Mouse (Mus musculus) heart, embryonic 13.5 days (tissue): ENCODE results near the gene Obp2b. TPM values are rescaled to one million over a fixed set of nuclear protein-coding genes. Genes with fewer than 3 reads are reported as not detected.
A peak's percentile ranks its signal among the peaks of the same experiment; 100 is the strongest.
"Not testable (repeated sequence)": the region's sequence is repeated elsewhere in the genome, so short reads cannot be mapped to it uniquely, and the experiment has no call there.

Source experiments
- ATAC-seq: fragments of 200-750 bp; cut with Nextera tagmentation; 2 replicates; pipeline ENCODE4 v1.8.0; 2017; ENCODE audit warnings: moderate TSS enrichment; ENCODE audit not compliant: insufficient number of reproducible peaks, low FRiP score, low TSS enrichment; ENCODE audit errors: extremely low read depth
- H3K27ac ChIP-seq: fragments of 300-500 bp; sonication (generic); replicated peaks from 2 replicates; pipeline ENCODE4 v1.5.1; 2015; ENCODE audit warnings: moderate library complexity, mild to moderate bottlenecking, inconsistent platforms
- H3K27me3 ChIP-seq: fragments of 300-500 bp; sonication (generic); replicated peaks from 2 replicates; pipeline ENCODE4 v1.6.1; 2015; ENCODE audit warnings: mild to moderate bottlenecking, inconsistent platforms
- H3K36me3 ChIP-seq: fragments of 300-500 bp; sonication (generic); 2 replicates; pipeline ENCODE4 v1.6.1; 2015; ENCODE audit warnings: mild to moderate bottlenecking, inconsistent platforms
- H3K4me1 ChIP-seq: fragments of 300-500 bp; sonication (generic); 2 replicates; pipeline ENCODE4 v1.6.1; 2015; ENCODE audit warnings: inconsistent platforms
- H3K4me2 ChIP-seq: fragments of 300-500 bp; sonication (generic); 2 replicates; pipeline ENCODE4 v1.6.1; 2015; ENCODE audit warnings: inconsistent platforms, mild to moderate bottlenecking, moderate library complexity
- H3K4me3 ChIP-seq: fragments of 300-500 bp; sonication (generic); 2 replicates; pipeline ENCODE4 v1.5.1; 2015; ENCODE audit warnings: moderate library complexity, mild to moderate bottlenecking, inconsistent platforms
- H3K9ac ChIP-seq: fragments of 300-500 bp; sonication (generic); 2 replicates; pipeline ENCODE4 v1.6.1; 2015; ENCODE audit warnings: inconsistent platforms, mild to moderate bottlenecking, moderate library complexity
- H3K9me3 ChIP-seq: fragments of 300-500 bp; sonication (generic); 2 replicates; pipeline ENCODE4 v1.6.1; 2016; ENCODE audit warnings: inconsistent platforms
- WGBS: fragments of 180-500 bp; shearing (Covaris S2); methylation state at CpG from one replicate; pipeline ENCODE4 v1.1.7; 2015; ENCODE audit warnings: mixed read lengths; 5-methylcytosine and 5-hydroxymethylcytosine counted together
- polyA plus RNA-seq: library from polyadenylated mRNA; unstranded; fragments of >200 nt; fragmentation: Nextera tagmentation; extraction: Ambion mirVana; gene quantifications from 2 replicates; pipeline ENCODE4 v1.2.1, GENCODE M21; 2015

Gene Obp2b
- not detected in 2 replicates for polyA plus RNA-seq

DNA sequence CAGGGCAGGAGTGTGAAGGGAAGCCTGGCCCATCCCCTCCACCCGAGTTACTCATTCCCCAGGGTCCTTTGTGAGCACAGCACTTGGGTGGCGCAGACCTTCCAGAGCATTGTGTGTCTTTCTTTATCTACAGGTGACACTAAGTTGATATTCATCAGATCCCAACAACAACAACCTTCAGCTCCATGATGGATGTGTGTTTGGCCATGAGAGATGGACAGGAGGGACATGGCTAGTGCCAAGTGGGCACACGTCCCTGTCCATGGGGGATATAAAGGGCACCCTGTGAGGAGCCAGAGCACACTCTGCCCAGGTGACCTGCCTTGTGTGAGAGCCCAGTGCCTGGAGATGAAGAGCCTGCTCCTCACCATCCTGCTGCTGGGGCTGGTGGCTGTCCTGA is at the start of gene Obp2b:
Gene Obp2b, plus strand, starts transcription at position 301 of the 400 bp plus-strand sequence.
- ATAC-seq, H3K4me1 ChIP-seq, H3K9me3 ChIP-seq, H3K9ac ChIP-seq, H3K4me2 ChIP-seq, H3K4me3 ChIP-seq, H3K27ac ChIP-seq, H3K27me3 ChIP-seq, H3K36me3 ChIP-seq: not testable (repeated sequence)
- WGBS: 65% methylated on average over 3 of the region's 3 CpGs

DNA sequence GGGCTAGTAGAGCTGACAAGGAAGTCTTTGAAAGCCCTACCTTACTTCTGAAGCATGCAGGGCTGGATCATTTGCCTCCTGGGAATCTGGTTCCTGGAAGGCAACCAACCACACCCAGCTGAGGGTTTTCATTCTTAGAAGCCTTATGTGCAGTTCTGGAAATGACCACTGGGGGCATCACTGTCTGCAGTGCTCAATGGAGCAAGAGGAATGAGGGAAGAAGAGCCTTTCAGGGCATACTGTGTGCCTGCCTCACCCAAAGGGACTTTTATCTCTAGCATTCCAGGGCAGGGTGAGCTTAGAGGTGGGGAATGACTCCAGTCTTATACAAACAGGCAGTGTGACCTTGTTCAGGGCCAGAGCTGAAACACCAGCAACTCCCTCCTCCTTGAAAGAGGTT is 42.2 kb upstream of the Obp2b start:
- Histone ChIP-seq H3K9ac (no peak overlapping the region), H3K4me1 (no peaks in the 10 kb centered on the region), H3K4me2 (no peak overlapping the region), H3K27me3 (peaks cover 6% of the 10 kb centered on the region; the same call in 1 of the 2 replicates), H3K4me3 (no peak overlapping the region), H3K27ac (no peak overlapping the region), H3K9me3 (no peaks in the 10 kb centered on the region), H3K36me3 (no peaks in the 10 kb centered on the region)
- ATAC-seq: no peak

DNA sequence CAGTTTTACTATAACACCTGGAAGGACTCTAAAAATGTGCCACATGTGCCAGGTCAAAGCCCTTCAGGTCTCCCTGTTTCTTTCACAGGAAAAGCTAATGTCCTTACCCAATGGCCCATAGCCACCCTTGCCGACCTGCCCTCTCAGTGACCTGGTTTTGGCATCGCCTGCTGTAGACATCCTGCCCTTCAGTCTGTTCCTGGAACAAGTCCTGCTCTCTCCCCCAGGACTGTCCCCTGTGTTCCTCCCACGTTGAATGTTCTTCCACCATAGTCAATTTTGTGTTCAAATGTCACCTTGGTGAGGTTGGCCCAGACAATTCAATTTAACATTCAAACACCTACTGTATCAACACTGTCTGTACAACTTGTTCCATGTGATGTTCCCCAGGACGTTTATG is 39.9 kb upstream of the Obp2b start:
- Histone ChIP-seq H3K4me3 (no peak overlapping the region), H3K4me1 (no peaks in the 10 kb centered on the region), H3K9ac (no peak overlapping the region), H3K4me2 (no peak overlapping the region), H3K36me3 (no peaks in the 10 kb centered on the region), H3K9me3 (no peaks in the 10 kb centered on the region), H3K27me3 (0 out of 2 replicates have a peak, but pooled peaks cover 6% of the 10 kb centered on the region), H3K27ac (no peak overlapping the region)
- 43% methylated on average over 4 of the region's 4 CpGs for WGBS
- no peak for ATAC-seq

DNA sequence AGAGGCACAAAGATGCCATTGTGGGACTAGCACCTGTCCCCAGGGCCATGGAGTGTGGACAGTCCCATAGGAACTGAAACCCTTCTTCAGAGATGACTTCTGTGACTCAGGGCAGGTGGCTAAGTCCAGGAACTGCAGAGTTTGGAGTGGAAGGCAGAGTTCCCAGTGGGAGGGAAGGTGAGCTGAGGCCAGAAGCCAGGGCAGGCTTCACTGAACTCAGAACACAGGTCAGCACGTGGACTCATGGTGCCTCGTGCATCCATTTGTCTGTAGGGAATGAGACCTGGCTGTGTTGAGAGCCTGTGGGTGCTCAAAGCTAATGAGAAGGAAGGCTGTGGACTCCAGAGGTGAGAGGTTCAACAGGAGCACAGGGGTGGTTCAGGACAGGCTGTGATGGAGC is 38.1 kb upstream of the Obp2b start:
- H3K4me2 ChIP-seq: no peak overlapping the region
- H3K36me3 ChIP-seq: no peaks in the 10 kb centered on the region
- H3K4me1 ChIP-seq: 0 out of 2 replicates have a peak, but pooled peaks cover under 1% of the 10 kb centered on the region
- no peak overlapping the region for H3K4me3 ChIP-seq
- no peaks in the 10 kb centered on the region for H3K27me3 ChIP-seq
- H3K9me3 ChIP-seq: no peaks in the 10 kb centered on the region
- no peak overlapping the region for H3K27ac ChIP-seq
- 75% methylated on average over 2 of the region's 2 CpGs for WGBS
- ATAC-seq: no peak
- no peak overlapping the region for H3K9ac ChIP-seq

- ATAC-seq, H3K27ac ChIP-seq, H3K27me3 ChIP-seq, H3K4me3 ChIP-seq, H3K9me3 ChIP-seq, H3K9ac ChIP-seq, H3K36me3 ChIP-seq, H3K4me1 ChIP-seq, H3K4me2 ChIP-seq: not testable (repeated sequence)
- 67% methylated on average over 3 of the region's 3 CpGs for WGBS
Observed at GRCm38 (mm10) chr2:25699743-25700142, 37.1 kb upstream of the Obp2b start, which contains the start of gene Obp2a. TSS of gene Obp2a (plus strand) at chr2:25700043.

DNA sequence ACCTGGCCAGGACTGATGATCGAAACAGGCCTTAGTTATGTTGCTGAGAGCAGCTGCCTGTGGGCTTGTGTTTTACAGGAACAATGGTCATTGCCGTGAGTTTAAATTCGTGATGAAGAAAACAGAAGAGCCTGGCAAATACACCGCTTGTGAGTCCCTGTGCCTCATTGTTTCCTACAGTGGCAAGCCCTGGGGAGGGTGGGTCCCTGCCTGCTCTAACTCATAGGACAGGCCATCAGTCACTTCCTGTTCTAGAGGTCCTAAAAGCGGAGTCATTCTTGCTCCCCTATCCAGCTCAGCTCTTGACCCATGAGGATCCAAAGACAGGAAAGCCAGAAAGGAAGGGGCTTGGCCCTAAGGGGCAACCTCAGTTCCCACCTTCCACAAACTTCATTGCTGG is 35.8 kb upstream of the Obp2b start:
- Histone ChIP-seq H3K27ac (no peak overlapping the region), H3K36me3 (no peaks in the 10 kb centered on the region), H3K9ac (no peak overlapping the region), H3K4me2 (no peak overlapping the region), H3K9me3 (no peaks in the 10 kb centered on the region), H3K4me1 (0 out of 2 replicates have a peak, but pooled peaks cover 5% of the 10 kb centered on the region), H3K4me3 (no peak overlapping the region), H3K27me3 (no peaks in the 10 kb centered on the region)
- 67% methylated on average over 5 of the region's 5 CpGs for WGBS
- ATAC-seq: no peak

DNA sequence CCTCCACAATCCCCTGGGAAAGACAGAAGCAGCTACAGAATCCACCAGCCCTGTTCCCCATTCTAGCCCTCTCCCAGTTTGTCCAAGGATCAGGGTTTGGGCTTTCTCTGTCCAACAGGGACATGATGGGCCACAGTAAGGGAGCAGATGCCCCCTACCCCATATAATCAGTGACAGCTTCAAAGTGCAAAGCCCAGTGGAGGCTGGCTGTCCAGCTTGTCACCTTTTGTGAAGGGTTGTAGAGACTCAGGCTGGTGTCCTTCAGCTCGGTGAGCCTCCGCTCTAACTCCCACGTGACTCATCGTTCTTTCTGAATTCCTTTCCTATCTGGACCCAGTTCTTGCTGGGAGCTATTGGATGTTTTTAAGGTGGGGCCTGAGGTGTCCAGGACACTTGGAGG is 33.1 kb upstream of the Obp2b start:
- no peak overlapping the region for H3K4me2 ChIP-seq
- H3K4me3 ChIP-seq: no peak overlapping the region
- no peaks in the 10 kb centered on the region for H3K36me3 ChIP-seq
- ATAC-seq: no peak
- H3K27me3 ChIP-seq: no peaks in the 10 kb centered on the region
- no peaks in the 10 kb centered on the region for H3K9me3 ChIP-seq
- H3K27ac ChIP-seq: no peak overlapping the region
- WGBS: 42% methylated on average over 4 of the region's 4 CpGs
- no peak overlapping the region for H3K9ac ChIP-seq
- peaks cover 14% of the 10 kb centered on the region for H3K4me1 ChIP-seq

DNA sequence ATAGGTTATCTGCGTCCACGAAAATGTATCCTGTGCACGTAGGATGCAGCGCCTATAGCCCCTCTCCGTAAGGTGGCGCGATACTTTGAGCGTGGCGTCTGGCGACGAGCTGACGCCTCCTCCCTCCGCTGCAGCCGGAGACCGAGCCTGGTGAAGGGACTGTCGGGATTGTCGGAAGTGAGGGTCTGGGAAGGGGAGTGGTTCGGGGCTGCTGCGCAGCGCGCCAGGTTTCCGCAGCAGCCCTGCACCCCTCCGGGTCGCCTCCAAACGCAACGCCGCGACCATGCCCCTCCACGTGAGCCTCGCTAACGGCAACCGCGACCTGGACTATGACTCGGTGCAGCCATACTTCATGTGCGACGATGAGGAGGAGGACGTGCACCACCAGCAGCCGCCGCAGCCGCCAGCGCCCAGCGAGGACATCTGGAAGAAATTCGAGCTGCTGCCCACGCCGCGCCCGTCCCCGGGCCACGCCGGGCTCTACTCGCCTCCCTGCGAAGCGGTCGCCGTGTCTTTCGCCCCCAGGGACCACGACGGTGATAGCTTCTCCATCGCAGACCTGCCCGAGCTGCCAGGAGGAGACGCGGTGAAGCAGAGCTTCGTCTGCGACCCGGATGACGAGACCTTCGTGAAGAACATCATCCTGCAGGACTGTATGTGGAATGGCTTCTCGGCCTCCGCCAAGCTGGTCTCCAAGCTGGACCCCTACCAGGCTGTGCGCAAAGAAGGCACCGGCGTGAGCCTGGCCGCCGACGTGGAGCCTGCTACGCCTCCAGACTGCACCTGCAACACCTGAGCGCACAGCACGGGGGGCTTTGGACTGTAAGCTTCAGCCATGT is 29.9 kb upstream of the Obp2b start, which contains the start of gene Bmyc:
Gene Bmyc, plus strand, starts transcription at position 97 of the 839 bp plus-strand sequence.
- no peaks in the 10 kb centered on the region for H3K9me3 ChIP-seq
- no peaks in the 10 kb centered on the region for H3K27me3 ChIP-seq
- peak; percentile 71; the same call in 1 of the 2 replicates for ATAC-seq
- WGBS: under 1% methylated on average over 78 of the region's 78 CpGs
- peak within 1 kb of the TSS; percentile 97 for H3K4me2 ChIP-seq
- no peaks in the 10 kb centered on the region for H3K36me3 ChIP-seq
- peak within 1 kb of the TSS; percentile 70 for H3K27ac ChIP-seq
- H3K4me1 ChIP-seq: peaks cover 14% of the 10 kb centered on the region
- peak within 1 kb of the TSS; percentile 91 for H3K9ac ChIP-seq
- H3K4me3 ChIP-seq: peak within 1 kb of the TSS; percentile 81

DNA sequence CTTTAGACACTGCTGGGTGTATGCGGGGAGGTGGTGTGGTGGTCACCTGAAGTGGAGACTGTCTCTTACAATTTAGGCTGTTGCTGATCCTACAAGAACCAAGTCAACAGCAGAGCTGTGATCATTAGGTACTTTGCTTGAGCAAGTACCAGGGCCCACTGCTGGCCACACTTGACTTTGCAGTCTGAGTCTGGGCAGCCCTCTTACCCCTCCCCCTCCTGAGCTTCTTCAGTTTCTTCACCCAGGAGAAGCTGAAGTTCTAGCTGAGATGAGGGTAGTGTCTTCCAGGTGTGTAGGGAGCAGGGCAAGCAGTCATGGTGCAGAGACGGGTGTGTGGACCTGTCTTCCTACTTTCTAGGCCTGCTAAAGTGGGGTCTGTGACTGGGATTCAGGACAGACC is 28.7 kb upstream of the Obp2b start:
- H3K4me3 ChIP-seq: 0 out of 2 replicates have a peak overlapping the region, but pooled peaks have one; percentile 8

DNA sequence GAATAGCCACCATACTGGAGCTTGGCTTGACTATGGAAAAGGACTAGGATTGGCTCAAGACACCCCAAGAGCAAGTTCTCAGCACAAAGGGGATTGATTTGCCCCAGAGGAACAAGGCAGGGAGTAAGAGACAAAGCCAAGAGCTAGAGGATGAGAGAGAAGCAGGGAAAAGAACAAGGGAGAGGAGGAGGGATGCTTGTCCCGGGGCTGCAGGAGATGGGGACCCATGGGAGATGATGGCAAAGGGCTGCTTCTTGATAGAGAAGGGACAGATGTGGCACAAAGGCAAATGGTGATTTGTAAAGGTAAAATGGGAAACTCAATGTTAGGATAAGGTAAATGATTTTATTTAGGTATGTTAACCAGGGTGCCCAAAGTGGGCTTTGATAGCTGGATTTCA is 27.8 kb upstream of the Obp2b start:
- H3K4me1 ChIP-seq: peaks cover 10% of the 10 kb centered on the region
- H3K9me3 ChIP-seq, ATAC-seq, H3K4me3 ChIP-seq, H3K27me3 ChIP-seq, H3K9ac ChIP-seq, H3K4me2 ChIP-seq, H3K36me3 ChIP-seq, H3K27ac ChIP-seq: not testable (repeated sequence)
- WGBS: 82% methylated on average over 1 of the region's 1 CpGs

More for the DNA sequence above, 28.7 kb upstream of the Obp2b start:
- ATAC-seq: no peak
- Histone ChIP-seq H3K4me2 (peak overlapping the region; percentile 97), H3K4me1 (peaks cover 14% of the 10 kb centered on the region), H3K36me3 (no peaks in the 10 kb centered on the region), H3K9ac (no peak overlapping the region; the same call in 1 of the 2 replicates), H3K27me3 (no peaks in the 10 kb centered on the region), H3K27ac (no peak overlapping the region), H3K9me3 (no peaks in the 10 kb centered on the region)
- 65% methylated on average over 2 of the region's 2 CpGs for WGBS

GRCm38 (mm10) chr2:25709791-25710190 is 27.0 kb upstream of the Obp2b start:
- not testable (repeated sequence) for H3K4me3 ChIP-seq, H3K36me3 ChIP-seq, H3K27ac ChIP-seq, H3K27me3 ChIP-seq, H3K9ac ChIP-seq, H3K4me1 ChIP-seq, H3K9me3 ChIP-seq, ATAC-seq, H3K4me2 ChIP-seq
- WGBS: 71% methylated on average over 2 of the region's 2 CpGs

GRCm38 (mm10) chr2:25711641-25712040 is 25.2 kb upstream of the Obp2b start:
- not testable (repeated sequence) for H3K36me3 ChIP-seq, H3K9me3 ChIP-seq, H3K4me1 ChIP-seq, H3K4me2 ChIP-seq, H3K9ac ChIP-seq, H3K27me3 ChIP-seq, H3K27ac ChIP-seq, H3K4me3 ChIP-seq, ATAC-seq
- WGBS: 29% methylated on average over 3 of the region's 3 CpGs
